Mouse (Mus musculus) cerebellum, adult (tissue): ENCODE measurements around the gene Gm48552.

Experiments
- ATAC-seq: cut with Nextera tagmentation; 2 replicates; pipeline ENCODE4 v1.9.2; 2017; ENCODE audit warnings: mild to moderate bottlenecking, moderate library complexity, mixed read lengths; ENCODE audit not compliant: insufficient number of reproducible peaks, low FRiP score, low TSS enrichment

The Gm48552 gene

GRCm38 (mm10) chr10:81358841-81359240, 30.0 kb upstream of the Gm48552 start:
- ATAC-seq: no peak

- ATAC-seq: no peak
Observed at GRCm38 (mm10) chr10:81360721-81361120, 28.1 kb upstream of the Gm48552 start.

GRCm38 (mm10) chr10:81362336-81362949, 26.4 kb upstream of the Gm48552 start:
- no peak for ATAC-seq

DNA sequence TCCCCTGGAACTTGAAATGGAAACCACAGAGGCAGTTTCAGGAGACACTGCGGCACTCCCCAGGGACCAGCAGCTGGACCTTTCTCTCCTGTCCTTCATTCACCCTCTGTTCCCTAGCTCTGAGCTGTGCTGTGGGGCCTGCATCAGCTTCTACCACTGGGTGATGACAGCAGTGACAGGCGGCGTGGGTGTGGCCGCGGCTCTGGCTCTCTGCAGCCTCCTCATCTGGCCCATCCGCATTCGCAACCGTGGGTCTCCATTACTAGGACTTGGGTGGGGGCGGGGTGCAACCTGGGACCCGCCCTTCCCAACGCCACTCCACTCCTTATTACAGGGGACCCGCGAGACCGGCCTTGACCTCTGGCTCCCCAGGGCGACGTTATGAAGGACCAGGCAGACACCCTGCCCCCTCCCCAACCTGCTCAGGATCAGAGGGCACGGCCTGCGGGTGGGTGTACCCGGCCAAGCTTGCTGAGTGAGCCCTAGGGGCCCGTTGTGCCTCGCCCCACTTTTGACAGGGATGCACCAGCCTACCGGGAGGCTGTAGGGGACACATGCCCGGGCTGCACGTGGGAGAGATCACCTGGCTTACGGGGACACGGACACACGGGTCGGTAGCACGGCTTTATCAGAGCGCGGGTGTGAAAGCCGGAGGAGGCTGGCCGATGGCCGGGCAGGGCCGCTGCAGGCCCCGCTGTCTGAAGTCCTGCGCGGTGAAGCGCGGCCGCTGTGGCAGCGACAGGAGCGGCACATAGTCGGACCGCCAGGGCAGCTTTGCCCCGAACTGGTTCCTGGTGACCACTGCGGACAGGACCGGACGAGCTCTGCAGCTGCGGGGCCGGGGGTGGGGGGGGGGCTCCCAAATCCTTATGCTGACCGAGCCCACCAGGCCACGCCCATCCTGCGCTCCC, 25.1 kb upstream of the Gm48552 start:
- no peak for ATAC-seq

DNA sequence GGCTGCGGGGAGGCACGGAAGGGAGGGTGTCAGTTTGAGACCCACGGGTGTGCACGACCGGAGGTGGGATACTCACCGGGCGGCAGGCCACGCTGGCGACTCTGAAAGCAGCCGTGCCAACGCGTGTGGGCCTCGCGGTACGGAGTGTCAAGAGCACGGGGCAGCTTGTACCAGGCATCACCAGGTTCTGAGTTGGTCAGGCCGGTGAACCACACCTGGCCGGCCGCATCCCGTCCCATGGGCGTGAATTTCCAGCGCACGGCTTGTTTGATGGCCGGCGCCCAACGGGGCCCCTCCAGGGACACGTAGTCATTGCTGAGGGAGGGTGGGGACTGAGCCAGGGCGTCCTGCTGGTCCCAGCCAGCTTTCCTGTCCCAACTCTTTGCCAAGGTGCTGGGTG, 24.1 kb upstream of the Gm48552 start:
- no peak for ATAC-seq

GRCm38 (mm10) chr10:81365073-81365472, 23.7 kb upstream of the Gm48552 start:
- no peak for ATAC-seq

- no peak for ATAC-seq
Observed at GRCm38 (mm10) chr10:81365672-81366476, 22.9 kb upstream of the Gm48552 start, which contains the start of gene 4930404N11Rik. Gene 4930404N11Rik (minus strand): TSS chr10:81365816.

DNA sequence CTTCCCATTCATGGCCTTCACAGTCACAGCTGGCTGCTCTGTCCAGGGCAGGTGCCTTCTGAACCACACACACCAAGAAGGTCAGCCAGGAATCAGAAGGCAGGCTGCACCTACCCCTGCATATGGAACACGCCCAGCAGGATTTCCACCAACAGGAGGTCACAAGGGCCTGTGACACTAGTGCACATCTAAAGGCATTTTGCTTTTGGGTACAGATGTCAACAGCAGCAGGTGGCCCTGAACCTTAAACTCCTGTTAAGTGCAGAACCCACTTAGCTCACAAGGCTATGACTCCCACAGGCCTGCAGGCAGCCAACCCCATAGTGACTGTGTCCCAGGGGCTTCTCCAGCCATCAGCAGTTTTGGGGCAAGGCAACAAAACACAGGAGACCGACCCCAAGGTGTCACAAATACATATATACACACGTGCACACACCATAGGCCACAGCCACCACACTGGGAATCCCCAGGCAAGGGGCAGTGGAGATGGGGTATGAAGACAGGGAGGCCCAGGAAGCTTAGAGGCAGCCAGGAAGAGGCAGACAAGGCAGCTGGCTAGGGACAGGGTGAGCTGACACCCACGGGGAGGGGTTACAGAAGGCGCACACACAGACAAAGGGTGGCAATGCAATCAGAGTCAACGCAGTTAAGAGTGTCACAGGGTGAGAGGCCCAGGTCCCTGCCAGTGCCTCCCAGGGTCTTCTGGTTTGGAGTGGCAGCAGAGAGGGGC, 22.2 kb upstream of the Gm48552 start:
- ATAC-seq: no peak

- ATAC-seq: no peak
Observed at GRCm38 (mm10) chr10:81367207-81367495, 21.7 kb upstream of the Gm48552 start.

GRCm38 (mm10) chr10:81375322-81375721, 13.5 kb upstream of the Gm48552 start:
- no peak for ATAC-seq

GRCm38 (mm10) chr10:81376561-81377361, 12.0 kb upstream of the Gm48552 start:
- ATAC-seq: no peak

GRCm38 (mm10) chr10:81377362-81377664, 11.5 kb upstream of the Gm48552 start:
- no peak for ATAC-seq

DNA sequence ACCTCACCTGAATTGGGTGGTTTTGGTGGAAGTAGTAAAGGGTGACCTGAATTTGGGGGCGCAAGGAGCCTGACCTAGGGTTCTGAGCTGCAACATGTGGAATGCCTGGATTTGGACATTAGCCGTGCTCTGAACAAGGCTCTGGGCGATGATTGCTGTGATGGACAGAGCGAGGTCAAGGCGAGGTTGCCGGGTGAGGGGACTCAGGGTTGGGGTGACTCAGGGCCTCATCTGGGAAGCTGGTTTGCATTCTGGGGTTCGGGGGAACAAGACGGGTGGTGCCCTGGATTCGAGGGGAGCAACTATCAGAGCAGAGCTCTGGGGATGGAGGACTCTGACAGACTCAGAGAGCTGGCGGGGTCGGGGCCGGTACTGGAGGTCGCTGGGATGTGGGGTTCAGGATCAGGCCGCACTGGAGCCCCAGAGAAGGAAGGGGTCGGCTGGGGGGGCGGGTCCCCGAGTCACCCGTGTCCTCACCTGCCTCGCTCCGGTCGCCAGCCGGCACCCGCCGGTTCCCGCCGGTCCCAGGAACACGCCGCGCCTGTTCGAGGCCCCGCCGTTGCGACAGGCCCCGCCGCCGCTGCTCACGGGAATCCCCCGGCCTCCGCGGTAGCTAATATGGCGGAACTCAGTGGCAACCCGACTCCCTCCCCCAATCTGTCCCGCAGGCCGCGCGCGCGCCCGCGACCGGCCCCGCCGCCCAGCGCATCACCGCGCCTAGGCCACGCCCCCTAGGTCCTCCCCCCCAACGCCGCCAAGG, 10.8 kb upstream of the Gm48552 start, which contains the start of gene Fzr1:
TSS of gene Fzr1 (minus strand) at position 724 of the 760 bp plus-strand sequence.
- ATAC-seq: no peak

DNA sequence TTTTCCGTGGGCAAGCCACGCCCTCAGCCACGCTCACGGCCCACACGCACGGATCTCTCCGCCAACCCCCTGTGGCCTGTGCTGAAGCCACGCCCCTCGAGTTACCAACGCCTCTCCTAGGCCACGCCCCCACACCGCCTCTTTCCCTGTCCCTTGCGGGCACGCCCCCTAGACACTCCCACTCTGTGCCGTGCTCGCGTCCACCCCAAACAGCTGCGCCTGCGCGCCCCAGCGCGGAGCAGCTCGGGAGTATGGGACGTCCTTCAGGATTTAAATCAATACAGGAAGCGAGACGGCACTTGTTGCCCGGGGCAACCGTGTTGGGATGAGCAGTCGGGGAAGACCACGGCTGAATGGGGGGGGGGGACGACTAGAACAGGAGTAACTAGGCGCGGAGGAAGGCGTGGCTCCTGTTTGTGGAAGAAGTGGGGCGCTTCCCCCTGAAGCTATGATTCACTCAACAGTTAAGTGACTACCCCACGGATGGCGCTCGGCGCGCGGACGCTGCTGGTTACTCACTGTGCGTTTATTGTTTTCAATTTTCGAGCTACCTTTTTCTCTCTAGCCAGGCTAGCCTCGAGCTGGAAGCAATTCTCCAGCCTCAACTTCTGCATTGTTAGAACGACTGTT, 10.1 kb upstream of the Gm48552 start:
- peak; percentile 91 for ATAC-seq

DNA sequence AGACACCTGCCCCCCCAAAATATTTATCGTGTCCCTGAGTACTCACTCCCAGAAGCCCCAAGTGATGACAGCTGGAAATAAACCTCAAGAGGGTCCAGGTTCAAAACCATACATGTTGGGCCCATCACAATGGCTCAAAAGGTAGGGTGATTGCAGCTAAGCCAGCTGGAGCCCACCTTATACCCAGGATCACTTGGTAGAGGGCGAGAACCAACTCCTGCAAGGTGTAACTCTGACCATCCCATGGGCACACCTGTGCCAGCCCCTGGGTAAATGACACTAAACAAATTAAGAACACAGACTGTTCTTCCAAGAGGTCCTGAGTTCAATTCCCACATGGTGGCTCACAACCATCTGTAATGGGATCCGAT, 9.6 kb upstream of the Gm48552 start:
- ATAC-seq: no peak

DNA sequence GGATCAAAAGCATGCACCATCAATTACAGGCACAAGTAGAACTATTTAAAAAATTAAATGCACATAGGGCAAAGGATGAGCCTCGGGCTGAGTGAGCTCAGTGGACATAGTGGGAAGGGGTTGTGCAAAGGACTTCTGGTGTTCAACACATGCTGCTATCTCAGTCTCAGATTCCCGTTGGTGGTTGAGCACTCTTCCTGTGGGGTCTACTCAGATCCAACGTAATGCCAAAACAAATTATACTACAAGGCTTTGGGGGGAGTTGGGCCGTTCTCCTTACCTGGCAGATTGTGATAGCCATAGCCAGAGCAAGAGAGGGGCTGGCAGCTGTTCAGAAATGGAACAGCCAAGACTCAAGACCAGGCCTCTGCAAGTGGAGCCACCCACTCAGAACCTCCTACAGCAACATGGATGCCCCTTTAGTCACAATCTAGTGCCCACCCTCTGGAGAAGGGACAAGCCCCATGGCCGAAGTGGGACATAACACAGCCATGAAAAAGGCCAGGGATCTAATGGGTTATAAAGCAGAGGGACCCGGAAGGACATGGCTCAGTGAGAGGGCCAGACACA, 8.9 kb upstream of the Gm48552 start:
- ATAC-seq: no peak

GRCm38 (mm10) chr10:81382039-81382438, 6.8 kb upstream of the Gm48552 start:
- no peak for ATAC-seq
